Mouse (Mus musculus) CD8-positive naive resting alpha-beta T cell, adult 2 months (primary cell): ENCODE data around the gene Katnbl1.
"Not testable (repeated sequence)": the region's sequence is repeated elsewhere in the genome, so short reads cannot be mapped to it uniquely, and the experiment has no call there.

Source experiments
- DNase-seq, 2 experiments: peaks; one replicate each; pipeline ENCODE4 v3.0.0; 2022; ENCODE audit warnings: low read depth in 2 of 2, low spot score in 2 of 2

Gene Katnbl1

DNA sequence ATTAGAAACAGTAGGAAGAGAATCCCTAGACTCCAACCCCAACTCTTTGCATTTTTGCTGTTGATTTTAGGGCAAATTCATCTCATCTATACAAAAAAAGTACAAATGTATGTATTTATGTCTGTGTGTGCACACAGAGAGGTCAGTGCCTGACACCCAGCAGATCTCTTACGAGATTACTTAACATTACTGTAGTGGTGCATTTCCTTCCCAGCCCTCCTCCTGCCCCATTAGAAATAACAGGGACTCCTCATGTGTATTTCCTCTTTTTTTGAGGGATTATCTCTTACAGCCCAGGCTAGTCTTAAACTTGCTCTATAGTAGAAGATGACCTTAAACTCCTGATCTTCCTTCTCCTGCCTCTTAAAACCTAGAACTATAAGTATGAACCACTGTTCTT is 13.7 kb downstream of the Katnbl1 start:
- no peak for DNase-seq

DNA sequence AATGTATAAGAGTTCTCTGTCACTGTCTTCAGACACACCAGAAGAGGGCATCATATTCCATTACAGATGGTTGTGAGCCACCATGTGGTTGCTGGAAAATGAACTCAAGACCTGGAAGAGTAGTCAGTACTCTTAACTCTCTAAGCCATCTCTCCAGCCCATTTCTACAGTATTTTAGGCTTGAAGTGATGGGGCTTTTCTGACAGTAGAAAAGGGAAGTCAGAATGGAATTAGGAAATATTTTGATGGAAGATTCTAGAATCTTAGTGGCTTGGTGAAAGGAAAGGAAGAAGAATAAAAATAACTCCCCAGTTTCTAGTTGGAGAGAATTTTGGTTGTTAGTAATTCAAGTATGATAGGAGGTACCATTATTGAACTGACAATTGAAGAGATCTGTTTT is 14.9 kb downstream of the Katnbl1 start:
- no peak for DNase-seq

DNA sequence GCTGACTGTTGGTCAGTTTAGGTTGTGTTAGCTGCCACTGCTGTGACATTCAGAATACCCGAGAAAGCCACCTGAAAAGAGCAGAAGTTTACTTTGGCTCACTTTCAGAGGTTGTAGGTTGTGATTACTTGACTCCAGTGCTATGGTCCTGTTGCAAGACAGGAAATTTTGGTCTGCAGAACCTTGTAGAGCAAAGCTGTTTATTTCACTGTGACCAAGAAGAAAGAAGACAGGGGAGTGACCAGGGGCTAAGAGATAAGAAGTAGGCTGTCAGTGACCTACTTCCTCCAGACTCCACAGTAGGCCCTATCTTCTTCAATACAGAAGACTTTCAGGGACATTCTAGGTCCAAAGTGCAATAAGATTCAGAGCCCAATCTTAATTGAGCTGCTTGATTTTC is 17.6 kb downstream of the Katnbl1 start:
- DNase-seq = no peak

DNA sequence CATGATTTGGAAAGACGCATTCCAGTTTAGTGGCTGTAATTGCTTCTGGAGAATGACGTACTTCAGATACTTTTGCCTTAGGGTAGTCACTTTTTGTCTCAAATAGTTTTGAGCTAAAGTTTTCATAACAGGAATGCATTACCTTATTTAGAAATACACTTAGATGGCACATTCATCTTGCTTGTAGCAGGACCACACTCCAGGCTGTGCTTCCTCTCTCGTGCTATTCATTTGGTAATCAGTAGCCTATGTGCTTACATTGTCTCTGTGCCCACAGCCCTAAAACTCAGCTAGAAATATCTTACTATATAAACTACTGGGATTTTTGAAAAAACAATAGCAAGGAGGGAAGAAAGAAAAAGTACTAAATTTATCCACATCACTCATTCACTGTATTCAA is 28.0 kb downstream of the Katnbl1 start:
- DNase-seq = no peak

DNA sequence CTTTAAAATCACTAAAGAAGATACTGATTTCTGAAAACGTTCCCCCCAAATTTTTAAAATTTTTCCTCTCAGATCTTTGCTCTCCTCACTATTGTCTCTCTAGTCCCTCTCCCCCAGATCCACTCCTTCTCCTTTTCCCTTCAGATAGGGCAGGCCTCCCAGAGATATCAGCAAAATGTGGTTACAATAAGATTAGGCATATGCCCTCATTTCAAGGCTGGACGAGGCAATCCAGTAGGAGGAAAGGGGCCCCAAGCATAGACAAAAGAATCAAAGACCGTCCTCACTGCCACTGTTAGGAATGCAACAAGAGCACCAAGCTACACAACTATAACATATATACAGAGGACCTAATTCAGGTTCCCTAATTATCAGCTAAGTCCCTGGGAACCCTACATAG is 46.3 kb downstream of the Katnbl1 start:
- DNase-seq = no peak

DNA sequence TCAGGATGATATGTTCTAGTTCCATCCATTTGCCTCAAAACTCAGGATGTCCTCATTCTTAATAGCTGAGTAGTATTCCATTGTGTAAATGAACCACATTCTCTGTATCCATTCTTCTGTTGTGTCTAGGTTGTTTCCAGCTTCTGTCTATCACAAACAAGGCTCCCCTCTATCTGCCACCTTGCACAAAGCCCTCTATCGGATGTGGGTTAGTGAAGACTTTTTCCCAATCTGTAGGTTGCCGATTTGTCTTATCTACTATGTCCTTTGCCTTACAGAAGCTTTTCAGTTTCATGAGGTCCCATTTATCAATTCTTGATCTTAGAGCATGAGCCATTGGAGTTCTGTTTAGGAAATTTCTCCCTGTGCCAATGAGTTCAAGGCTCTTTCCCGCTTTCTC is 49.5 kb downstream of the Katnbl1 start:
- not testable (repeated sequence) for DNase-seq

DNA sequence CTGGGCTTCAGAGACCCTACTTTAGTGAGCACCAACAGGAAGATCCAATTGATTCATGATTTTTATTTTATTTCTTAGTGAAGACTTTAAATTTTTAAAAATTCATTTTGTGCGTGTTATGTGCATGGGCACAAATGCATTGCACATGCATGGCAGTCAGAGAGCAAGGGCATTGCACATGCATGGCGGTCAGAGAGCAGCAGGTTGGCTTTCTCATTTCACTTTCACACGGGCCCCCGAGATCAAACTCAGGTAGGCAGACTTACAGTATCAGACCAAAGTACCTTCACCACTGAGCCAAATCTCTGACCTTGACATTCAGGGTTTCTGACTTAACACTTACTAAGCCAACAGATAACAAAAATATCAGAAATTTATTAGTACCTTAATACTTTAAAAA is 50.7 kb downstream of the Katnbl1 start:
- no peak for DNase-seq

DNA sequence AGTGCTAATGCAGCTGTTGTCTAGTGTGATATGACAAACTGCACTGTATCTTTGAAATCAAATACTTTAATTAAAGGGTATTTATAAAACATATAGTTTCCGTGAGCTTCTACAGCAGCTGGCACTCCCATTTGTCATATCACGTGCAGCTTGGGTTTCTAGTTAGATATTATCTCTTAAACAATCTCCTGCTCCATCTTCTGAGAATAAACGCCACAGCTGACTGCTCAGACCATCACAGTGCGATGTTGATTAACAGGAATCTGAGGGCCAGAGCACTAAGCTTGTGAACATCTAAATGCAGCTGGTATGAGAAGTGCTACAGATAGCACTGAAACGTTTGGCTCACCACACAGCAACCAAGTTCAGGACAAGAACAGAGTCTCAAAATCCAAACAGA is 51.4 kb downstream of the Katnbl1 start:
- DNase-seq = no peak

DNA sequence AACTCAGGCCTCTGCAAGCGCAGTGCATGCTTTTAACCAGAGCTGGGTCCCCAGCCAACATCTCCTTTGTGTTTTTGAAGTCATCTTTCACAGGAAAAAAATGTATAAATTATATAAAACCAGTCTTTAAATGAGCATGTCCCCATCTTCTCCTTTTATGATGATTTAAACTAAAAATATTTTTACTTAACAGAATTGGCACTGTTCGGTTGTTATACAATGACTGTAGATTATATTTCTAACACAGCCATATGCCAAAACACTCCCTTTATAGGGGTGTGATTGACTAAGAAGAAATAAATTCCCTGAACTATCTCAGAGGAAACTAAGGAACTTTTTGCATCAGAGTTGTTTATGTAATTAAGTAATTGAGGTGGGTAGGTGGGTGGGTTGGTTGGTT is 53.5 kb downstream of the Katnbl1 start:
- DNase-seq = no peak

DNA sequence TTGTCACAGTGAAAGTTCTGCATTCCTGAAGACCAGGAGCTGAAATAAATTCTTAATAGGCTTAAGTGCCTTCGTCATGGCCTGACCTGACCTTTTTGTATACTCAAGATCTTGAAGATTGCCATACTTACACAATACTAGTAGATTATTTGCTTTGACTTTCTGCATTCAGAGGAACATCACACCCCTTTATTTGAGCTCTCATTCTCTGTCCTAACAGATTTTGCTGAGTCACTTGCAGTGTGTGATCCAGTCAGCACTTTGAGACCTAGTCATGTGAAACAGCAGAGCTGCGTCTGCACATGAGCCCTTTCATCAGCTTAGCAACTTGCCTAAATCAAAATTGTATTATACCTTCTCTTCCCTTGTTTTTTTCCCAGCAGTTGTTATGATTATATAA is 54.3 kb downstream of the Katnbl1 start:
- no peak for DNase-seq

DNA sequence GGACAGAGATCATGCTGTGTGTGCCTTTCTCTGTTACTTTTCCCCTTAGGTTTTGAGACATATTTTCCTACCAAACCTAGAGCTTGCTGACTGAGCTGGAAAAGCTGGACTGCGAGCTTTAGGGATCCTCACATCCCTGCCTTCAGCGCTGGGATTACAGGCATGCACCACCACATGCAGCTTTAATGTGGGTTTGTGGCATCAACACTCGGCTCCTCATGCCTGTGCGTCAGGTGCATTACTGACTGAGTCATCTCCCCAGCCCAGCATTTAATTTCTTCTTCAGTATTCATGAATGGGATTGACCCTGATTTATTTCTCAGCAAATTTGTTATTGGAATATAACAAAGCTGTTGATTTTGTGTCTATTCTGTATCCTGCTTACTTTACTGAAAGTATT is 57.3 kb downstream of the Katnbl1 start:
- no peak for DNase-seq

DNA sequence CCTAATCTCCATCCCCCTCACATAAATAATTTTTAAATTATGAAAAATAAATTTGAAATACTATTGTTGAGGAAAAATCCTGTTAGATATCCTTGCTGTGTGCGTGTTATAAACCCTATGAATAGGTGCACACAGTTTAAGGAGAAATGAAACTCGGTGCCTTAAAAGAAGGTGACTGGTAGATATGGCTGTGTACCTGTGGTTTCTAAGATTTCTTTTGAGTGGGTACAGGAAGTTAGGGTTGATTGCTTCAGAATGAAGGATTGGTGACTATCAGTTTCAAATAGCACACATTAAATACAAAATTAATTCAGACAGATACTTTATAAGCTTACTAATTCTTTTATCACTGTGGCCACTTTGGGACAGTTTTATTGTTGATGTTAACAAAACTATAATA is 58.6 kb downstream of the Katnbl1 start:
- DNase-seq = no peak

DNA sequence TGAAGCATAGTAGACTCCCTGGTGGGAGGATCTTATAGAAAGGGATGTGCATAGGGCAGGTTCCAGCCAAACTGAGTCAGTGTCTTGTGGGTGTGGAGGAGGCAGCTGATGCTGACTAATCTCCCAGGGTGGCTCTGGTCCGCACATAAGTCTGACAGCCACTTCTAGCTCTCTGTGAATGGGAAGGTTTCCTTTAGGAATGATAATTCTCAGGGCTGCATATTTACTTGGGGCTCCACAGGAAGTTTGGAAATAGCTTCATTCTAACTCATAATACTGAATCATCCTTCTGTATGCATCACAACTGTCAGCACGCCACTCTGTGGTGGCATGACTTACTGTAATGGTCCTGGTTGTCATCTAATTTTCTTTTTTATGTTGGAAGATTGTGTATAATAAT is 64.5 kb downstream of the Katnbl1 start:
- DNase-seq = no peak

DNA sequence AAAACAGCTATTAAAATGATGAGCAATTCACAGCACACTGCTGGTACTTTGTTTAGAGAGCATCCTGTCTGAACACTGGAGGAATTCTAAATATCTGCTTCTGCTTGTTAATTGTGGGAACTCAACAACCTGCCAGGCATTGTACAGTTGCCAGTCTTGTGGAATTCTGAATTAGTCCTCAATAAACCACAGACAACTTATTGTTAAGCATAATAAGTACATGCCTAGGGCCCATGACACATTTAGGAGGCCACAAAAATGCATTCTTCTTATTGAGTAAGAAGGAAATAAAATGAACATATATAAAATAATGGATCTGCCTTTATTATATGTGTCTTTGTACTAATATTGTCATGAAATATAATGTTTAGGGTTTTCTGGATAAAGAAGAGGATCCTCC is 66.5 kb downstream of the Katnbl1 start:
- DNase-seq = no peak

DNA sequence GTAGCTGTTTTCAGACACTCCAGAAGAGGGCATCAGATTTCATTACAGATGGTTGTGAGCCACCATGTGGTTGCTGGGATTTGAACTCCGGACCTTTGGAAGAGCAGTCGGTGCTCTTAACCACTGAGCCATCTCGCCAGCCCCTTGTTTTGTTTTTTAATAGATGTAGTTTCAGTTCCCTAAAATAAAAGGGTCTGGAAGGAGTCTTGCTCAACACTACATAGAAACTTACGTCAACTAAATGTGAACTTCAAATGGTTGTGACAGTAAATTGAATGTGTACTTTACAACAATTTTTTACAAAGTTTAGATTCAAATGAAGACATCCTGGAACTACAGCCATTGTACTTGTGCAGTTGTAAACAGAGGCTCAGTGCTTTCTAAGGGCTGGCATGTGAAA is 69.0 kb downstream of the Katnbl1 start:
- not testable (repeated sequence) for DNase-seq

DNA sequence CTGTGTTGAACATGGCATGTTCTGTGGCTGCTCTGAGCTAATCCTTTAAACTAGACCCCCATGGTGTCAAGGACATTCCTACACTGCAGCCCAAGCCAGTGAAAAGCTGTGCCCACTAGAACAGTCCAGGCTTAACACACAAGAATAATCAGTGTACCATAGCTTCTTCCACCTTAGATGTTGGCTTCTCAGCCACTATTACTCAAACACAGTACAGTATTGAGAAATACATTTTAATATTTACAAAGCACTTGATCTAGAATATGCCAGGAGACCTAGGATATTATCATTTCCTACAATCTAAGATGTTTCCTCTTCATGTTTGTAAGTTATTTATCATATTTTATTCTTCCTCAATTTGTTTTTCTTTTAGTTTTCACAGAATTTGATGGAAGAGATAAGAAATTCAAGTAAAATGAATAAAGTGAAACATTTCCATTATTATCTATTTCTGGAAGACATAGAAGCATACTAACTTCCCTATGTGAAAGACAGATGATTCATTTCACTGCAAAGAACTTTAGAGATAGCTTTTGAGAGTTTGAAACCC is 69.6 kb downstream of the Katnbl1 start:
- DNase-seq = no peak

DNA sequence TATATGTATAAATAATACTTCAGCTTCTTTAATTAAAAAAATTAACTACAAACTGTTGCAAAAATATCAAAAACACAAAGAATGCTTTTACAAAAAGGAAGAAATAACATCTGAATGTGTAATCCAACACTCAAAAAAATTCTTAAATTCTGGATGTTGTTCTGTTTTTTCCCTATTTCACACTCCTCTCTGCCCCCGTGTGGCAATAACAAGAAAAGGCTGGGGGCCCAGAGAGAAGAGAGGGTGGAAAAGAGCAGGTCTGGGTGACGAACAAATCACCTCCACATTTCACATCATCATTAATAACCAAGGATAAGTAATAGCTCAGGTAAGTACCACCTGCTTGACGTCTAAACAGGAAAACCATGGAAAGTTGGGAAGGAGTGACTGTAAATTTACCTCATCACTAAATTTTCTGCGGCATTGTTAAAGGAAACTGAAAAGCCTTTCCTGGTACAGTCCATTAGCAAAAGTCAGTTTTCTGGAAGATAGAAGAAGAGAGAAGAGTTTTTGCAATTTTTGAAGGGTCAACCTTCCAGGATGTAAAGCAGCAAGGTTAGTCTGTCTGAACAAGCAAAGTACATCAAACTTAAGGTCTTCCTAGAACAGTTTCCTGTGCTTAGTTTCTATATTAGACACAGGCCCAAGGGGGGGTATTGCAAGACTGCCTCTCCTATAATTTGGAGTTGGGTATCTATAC is 70.7 kb downstream of the Katnbl1 start:
- DNase-seq = peak; percentile 7 to 23

DNA sequence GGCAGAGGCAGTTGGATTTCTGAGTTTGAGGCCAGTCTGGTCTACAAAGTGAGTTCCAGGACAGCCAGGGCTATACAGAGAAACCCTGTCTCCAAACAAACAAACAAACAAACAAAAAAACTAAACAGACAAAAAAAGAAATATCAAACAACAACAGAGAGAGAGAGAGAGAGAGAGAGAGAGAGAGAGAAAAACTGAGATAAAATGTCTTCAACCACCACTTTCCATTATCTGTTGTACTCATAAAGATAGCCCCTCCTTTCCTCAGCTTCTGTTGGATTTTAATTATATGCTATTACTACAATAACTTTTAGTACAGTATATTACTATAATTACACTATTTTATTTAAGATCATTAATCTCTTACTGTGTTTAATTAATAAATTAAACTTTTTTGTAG is 73.5 kb downstream of the Katnbl1 start:
- DNase-seq = not testable (repeated sequence)

DNA sequence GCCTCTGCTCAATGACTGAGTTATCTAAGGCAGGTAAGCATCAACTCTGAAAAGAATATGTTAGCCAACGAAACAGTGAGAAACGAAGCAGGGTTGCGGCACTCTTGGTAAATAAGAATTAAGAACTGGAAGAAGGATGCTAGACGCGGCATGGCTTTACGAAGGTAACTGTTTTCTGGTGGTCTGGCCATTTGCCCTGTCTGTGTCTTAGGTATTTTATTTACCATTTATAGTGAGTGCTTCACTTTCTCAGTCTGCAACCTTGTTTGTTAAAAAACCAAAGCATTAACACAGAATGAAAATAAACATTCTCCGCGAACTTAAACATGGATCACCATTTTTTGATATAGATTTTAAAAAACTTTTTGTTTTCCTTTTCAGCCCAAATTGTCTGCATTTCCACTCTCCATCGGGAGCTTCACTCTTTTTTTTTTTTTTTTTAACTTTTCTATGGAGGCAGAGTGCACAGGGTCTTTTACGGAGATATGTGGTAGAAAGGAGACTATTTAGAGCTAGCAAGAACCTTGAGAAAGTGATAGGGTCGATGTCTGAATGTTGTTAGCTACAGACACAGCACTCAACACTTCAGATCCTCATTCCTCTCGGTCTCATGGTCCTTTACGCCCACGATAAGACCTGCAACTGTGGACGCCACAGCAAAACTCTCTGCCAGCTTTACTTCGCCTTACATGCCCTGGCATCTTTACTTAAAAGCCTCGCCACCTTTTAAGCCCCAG is 75.3 kb downstream of the Katnbl1 start:
- no peak for DNase-seq

DNA sequence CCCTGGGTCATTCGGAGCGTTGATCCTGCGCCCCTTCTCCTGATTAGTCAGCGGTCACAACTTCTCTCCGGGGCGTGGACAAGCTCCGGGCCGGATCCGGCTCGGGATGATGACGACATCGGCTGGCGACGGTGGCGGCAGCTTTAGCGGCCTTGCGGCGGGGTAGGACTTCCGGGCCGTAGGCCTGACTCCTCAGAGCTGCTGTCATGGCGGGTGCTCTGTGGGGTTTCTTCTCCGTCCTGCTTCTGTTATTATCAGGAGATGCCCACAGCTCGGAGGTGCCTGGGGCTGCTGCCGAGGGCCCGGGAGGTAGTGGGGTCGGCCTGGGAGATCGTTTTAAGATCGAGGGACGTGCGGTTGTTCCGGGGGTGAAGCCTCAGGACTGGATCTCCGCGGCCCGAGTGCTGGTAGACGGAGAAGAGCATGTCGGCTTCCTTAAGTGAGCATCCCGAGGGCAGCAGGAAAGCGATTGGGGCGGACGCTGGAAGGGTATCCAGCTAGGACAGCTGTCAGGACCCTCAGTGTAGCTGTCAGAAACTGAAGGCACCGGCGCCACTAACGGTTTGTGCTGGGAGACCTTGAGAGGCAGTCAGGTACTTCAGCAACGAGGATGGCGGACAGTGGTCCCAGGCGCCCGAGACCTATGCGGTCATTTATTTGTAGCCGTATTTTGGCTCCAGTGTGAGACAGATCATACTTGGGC is 76.0 kb downstream of the Katnbl1 start, which contains the start of gene Emc7:
Gene Emc7, plus strand, starts transcription at position 136 of the 703 bp plus-strand sequence.
- peak; percentile 93 to 95 for DNase-seq

DNA sequence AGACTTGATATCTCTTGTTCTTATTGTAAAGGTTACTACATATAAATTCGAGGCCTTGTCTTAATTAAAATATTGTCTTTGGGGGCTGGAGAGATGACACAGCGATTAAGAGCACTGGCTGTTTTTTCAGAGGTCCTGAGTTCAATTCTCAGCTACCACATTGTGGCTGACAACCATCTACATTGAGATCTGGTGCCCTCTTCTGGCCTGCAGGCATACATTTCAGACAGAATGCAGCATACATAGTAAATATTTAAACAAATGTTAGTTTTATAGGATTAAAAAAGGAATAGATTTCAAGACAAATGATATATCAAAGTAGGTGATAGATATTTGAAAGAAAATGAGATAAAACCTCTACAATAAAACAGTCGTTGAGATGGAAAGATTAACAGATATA is 81.5 kb downstream of the Katnbl1 start:
- no peak for DNase-seq
